Mouse (Mus musculus): ENCODE results near the gene Tubb3. TPM values are rescaled to one million over a fixed set of nuclear protein-coding genes. Genes with fewer than 3 reads are reported as not detected.
A peak's percentile ranks its signal among the peaks of the same experiment; 100 is the strongest.
"Not testable (repeated sequence)": the region's sequence is repeated elsewhere in the genome, so short reads cannot be mapped to it uniquely, and the experiment has no call there.

Tubb3 gene
- polyA plus RNA-seq, 1 experiment from 2014 or later, result 2,004 TPM

- peak; percentile 96 for ATAC-seq
- H3K27ac ChIP-seq (ENCODE audit: low read length), result peak overlapping the region; percentile 31
- H3K4me2 ChIP-seq (ENCODE audit: low read length), result peak overlapping the region; percentile 83
- no peaks in the 10 kb centered on the region for H3K9me3 ChIP-seq (ENCODE audit: control insufficient read depth, low read length)
- H3K36me3 ChIP-seq (ENCODE audit: control insufficient read depth, insufficient read depth), result no peaks in the 10 kb centered on the region
- H3K4me1 ChIP-seq (replicated peaks; ENCODE audit: control insufficient read depth, insufficient read depth, low read length), result peaks cover 12% of the 10 kb centered on the region
- WGBS, result under 1% methylated on average over 41 of the region's 41 CpGs
- peak overlapping the region; percentile 84 for H3K4me3 ChIP-seq (replicated peaks; ENCODE audit: low read length)
- no peaks in the 10 kb centered on the region for H3K27me3 ChIP-seq (replicated peaks; ENCODE audit: control insufficient read depth, insufficient read depth, low read length)
- H3K9ac ChIP-seq (replicated peaks; ENCODE audit: low read depth, low read length), result peak overlapping the region; percentile 83
Observed at GRCm38 (mm10) chr8:123442871-123443575, 31.8 kb downstream of the Tubb3 start.

- Histone ChIP-seq H3K4me1 (replicated peaks; ENCODE audit: control insufficient read depth, insufficient read depth, low read length) (peaks cover 12% of the 10 kb centered on the region), H3K27ac (ENCODE audit: low read length) (no peak overlapping the region; the same call in 1 of the 2 replicates), H3K27me3 (replicated peaks; ENCODE audit: control insufficient read depth, insufficient read depth, low read length) (no peaks in the 10 kb centered on the region), H3K4me2 (ENCODE audit: low read length) (peak overlapping the region; percentile 83), H3K4me3 (replicated peaks; ENCODE audit: low read length) (peak overlapping the region; percentile 84), H3K36me3 (ENCODE audit: control insufficient read depth, insufficient read depth) (no peaks in the 10 kb centered on the region), H3K9ac (replicated peaks; ENCODE audit: low read depth, low read length) (peak overlapping the region; percentile 83), H3K9me3 (ENCODE audit: control insufficient read depth, low read length) (no peaks in the 10 kb centered on the region)
- no peak for ATAC-seq
- 19% methylated on average over 4 of the region's 4 CpGs for WGBS
Observed at GRCm38 (mm10) chr8:123443576-123443921, 32.3 kb downstream of the Tubb3 start.

- H3K27ac ChIP-seq (ENCODE audit: low read length), result no peak overlapping the region
- H3K27me3 ChIP-seq (replicated peaks; ENCODE audit: control insufficient read depth, insufficient read depth, low read length), result no peaks in the 10 kb centered on the region
- H3K4me2 ChIP-seq (ENCODE audit: low read length), result peak overlapping the region; percentile 83
- H3K4me1 ChIP-seq (replicated peaks; ENCODE audit: control insufficient read depth, insufficient read depth, low read length), result peaks cover 12% of the 10 kb centered on the region
- 92% methylated on average over 6 of the region's 6 CpGs for WGBS
- no peak overlapping the region for H3K9ac ChIP-seq (replicated peaks; ENCODE audit: low read depth, low read length)
- H3K36me3 ChIP-seq (ENCODE audit: control insufficient read depth, insufficient read depth), result no peaks in the 10 kb centered on the region
- no peak for ATAC-seq
- H3K9me3 ChIP-seq (ENCODE audit: control insufficient read depth, low read length), result no peaks in the 10 kb centered on the region
- no peak overlapping the region for H3K4me3 ChIP-seq (replicated peaks; ENCODE audit: low read length)
Observed at GRCm38 (mm10) chr8:123444131-123444530, 32.9 kb downstream of the Tubb3 start.

- no peak overlapping the region for H3K9ac ChIP-seq (replicated peaks; ENCODE audit: low read depth, low read length)
- no peak for ATAC-seq
- no peaks in the 10 kb centered on the region for H3K36me3 ChIP-seq (ENCODE audit: control insufficient read depth, insufficient read depth)
- H3K4me1 ChIP-seq (replicated peaks; ENCODE audit: control insufficient read depth, insufficient read depth, low read length), result peaks cover 12% of the 10 kb centered on the region
- no peak overlapping the region for H3K4me2 ChIP-seq (ENCODE audit: low read length)
- H3K27me3 ChIP-seq (replicated peaks; ENCODE audit: control insufficient read depth, insufficient read depth, low read length), result no peaks in the 10 kb centered on the region
- H3K27ac ChIP-seq (ENCODE audit: low read length), result no peak overlapping the region
- WGBS, result 92% methylated on average over 10 of the region's 10 CpGs
- H3K4me3 ChIP-seq (replicated peaks; ENCODE audit: low read length), result no peak overlapping the region
- no peaks in the 10 kb centered on the region for H3K9me3 ChIP-seq (ENCODE audit: control insufficient read depth, low read length)
Observed at GRCm38 (mm10) chr8:123445981-123446380, 34.8 kb downstream of the Tubb3 start.

GRCm38 (mm10) chr8:123446799-123447198, 35.6 kb downstream of the Tubb3 start:
- H3K4me2 ChIP-seq (ENCODE audit: low read length), result no peak overlapping the region
- no peaks in the 10 kb centered on the region for H3K36me3 ChIP-seq (ENCODE audit: control insufficient read depth, insufficient read depth)
- H3K27me3 ChIP-seq (replicated peaks; ENCODE audit: control insufficient read depth, insufficient read depth, low read length), result no peaks in the 10 kb centered on the region
- H3K9ac ChIP-seq (replicated peaks; ENCODE audit: low read depth, low read length), result no peak overlapping the region
- no peak overlapping the region for H3K27ac ChIP-seq (ENCODE audit: low read length)
- H3K4me3 ChIP-seq (replicated peaks; ENCODE audit: low read length), result no peak overlapping the region
- H3K4me1 ChIP-seq (replicated peaks; ENCODE audit: control insufficient read depth, insufficient read depth, low read length), result peaks cover 12% of the 10 kb centered on the region
- H3K9me3 ChIP-seq (ENCODE audit: control insufficient read depth, low read length), result no peaks in the 10 kb centered on the region
- 95% methylated on average over 6 of the region's 6 CpGs for WGBS
- ATAC-seq, result no peak

- no peaks in the 10 kb centered on the region for H3K27me3 ChIP-seq (replicated peaks; ENCODE audit: control insufficient read depth, insufficient read depth, low read length)
- H3K4me2 ChIP-seq (ENCODE audit: low read length), result no peak overlapping the region
- no peak for ATAC-seq
- H3K9me3 ChIP-seq (ENCODE audit: control insufficient read depth, low read length), result no peaks in the 10 kb centered on the region
- H3K36me3 ChIP-seq (ENCODE audit: control insufficient read depth, insufficient read depth), result peaks cover 16% of the 10 kb centered on the region
- WGBS, result 91% methylated on average over 5 of the region's 5 CpGs
- no peaks in the 10 kb centered on the region for H3K4me1 ChIP-seq (replicated peaks; ENCODE audit: control insufficient read depth, insufficient read depth, low read length)
- no peak overlapping the region for H3K4me3 ChIP-seq (replicated peaks; ENCODE audit: low read length)
- no peak overlapping the region for H3K9ac ChIP-seq (replicated peaks; ENCODE audit: low read depth, low read length)
- no peak overlapping the region for H3K27ac ChIP-seq (ENCODE audit: low read length)
Observed at GRCm38 (mm10) chr8:123450783-123451182, 39.6 kb downstream of the Tubb3 start.

GRCm38 (mm10) chr8:123451747-123452146, 40.5 kb downstream of the Tubb3 start:
- 92% methylated on average over 12 of the region's 12 CpGs for WGBS
- H3K4me2 ChIP-seq (ENCODE audit: low read length), result not testable (repeated sequence)

GRCm38 (mm10) chr8:123452149-123452548, 40.9 kb downstream of the Tubb3 start:
- Histone ChIP-seq H3K4me2 (ENCODE audit: low read length) (no peak overlapping the region), H3K9me3 (ENCODE audit: control insufficient read depth, low read length) (no peaks in the 10 kb centered on the region), H3K4me1 (replicated peaks; ENCODE audit: control insufficient read depth, insufficient read depth, low read length) (no peaks in the 10 kb centered on the region), H3K4me3 (replicated peaks; ENCODE audit: low read length) (no peak overlapping the region), H3K36me3 (ENCODE audit: control insufficient read depth, insufficient read depth) (peaks cover 16% of the 10 kb centered on the region), H3K27me3 (replicated peaks; ENCODE audit: control insufficient read depth, insufficient read depth, low read length) (no peaks in the 10 kb centered on the region), H3K27ac (ENCODE audit: low read length) (no peak overlapping the region), H3K9ac (replicated peaks; ENCODE audit: low read depth, low read length) (no peak overlapping the region)
- WGBS, result 83% methylated on average over 4 of the region's 4 CpGs
- ATAC-seq, result no peak

More at GRCm38 (mm10) chr8:123451747-123452146, 40.5 kb downstream of the Tubb3 start:
- not testable (repeated sequence) for H3K27ac ChIP-seq (ENCODE audit: low read length); H3K27me3 ChIP-seq (replicated peaks; ENCODE audit: control insufficient read depth, insufficient read depth, low read length); H3K9ac ChIP-seq (replicated peaks; ENCODE audit: low read depth, low read length); H3K4me3 ChIP-seq (replicated peaks; ENCODE audit: low read length); H3K4me1 ChIP-seq (replicated peaks; ENCODE audit: control insufficient read depth, insufficient read depth, low read length); ATAC-seq; H3K9me3 ChIP-seq (ENCODE audit: control insufficient read depth, low read length)
- H3K36me3 ChIP-seq (ENCODE audit: control insufficient read depth, insufficient read depth), result peaks cover 16% of the 10 kb centered on the region

- no peak overlapping the region for H3K9ac ChIP-seq (replicated peaks; ENCODE audit: low read depth, low read length)
- no peak overlapping the region for H3K27ac ChIP-seq (ENCODE audit: low read length)
- no peak overlapping the region for H3K4me3 ChIP-seq (replicated peaks; ENCODE audit: low read length)
- no peaks in the 10 kb centered on the region for H3K9me3 ChIP-seq (ENCODE audit: control insufficient read depth, low read length)
- peaks cover 19% of the 10 kb centered on the region for H3K36me3 ChIP-seq (ENCODE audit: control insufficient read depth, insufficient read depth)
- H3K27me3 ChIP-seq (replicated peaks; ENCODE audit: control insufficient read depth, insufficient read depth, low read length), result no peaks in the 10 kb centered on the region
- no peak overlapping the region for H3K4me2 ChIP-seq (ENCODE audit: low read length)
- 82% methylated on average over 7 of the region's 7 CpGs for WGBS
- ATAC-seq, result no peak
- H3K4me1 ChIP-seq (replicated peaks; ENCODE audit: control insufficient read depth, insufficient read depth, low read length), result no peaks in the 10 kb centered on the region
Observed at GRCm38 (mm10) chr8:123453291-123453690, 42.1 kb downstream of the Tubb3 start.

- 92% methylated on average over 5 of the region's 5 CpGs for WGBS
- Histone ChIP-seq H3K9ac (replicated peaks; ENCODE audit: low read depth, low read length) (no peak overlapping the region), H3K9me3 (ENCODE audit: control insufficient read depth, low read length) (no peaks in the 10 kb centered on the region), H3K36me3 (ENCODE audit: control insufficient read depth, insufficient read depth) (peaks cover 25% of the 10 kb centered on the region), H3K27me3 (replicated peaks; ENCODE audit: control insufficient read depth, insufficient read depth, low read length) (no peaks in the 10 kb centered on the region), H3K27ac (ENCODE audit: low read length) (no peak overlapping the region), H3K4me1 (replicated peaks; ENCODE audit: control insufficient read depth, insufficient read depth, low read length) (no peaks in the 10 kb centered on the region), H3K4me2 (ENCODE audit: low read length) (no peak overlapping the region), H3K4me3 (replicated peaks; ENCODE audit: low read length) (no peak overlapping the region)
- no peak for ATAC-seq
Observed at GRCm38 (mm10) chr8:123453951-123454350, 42.7 kb downstream of the Tubb3 start.

All from forebrain, embryonic 16.5 days (tissue).